Mouse (Mus musculus) cerebellum, adult 18-20 months (tissue): Measurements from ENCODE around the gene Agpat4.

ENCODE experiments used
- DNase-seq, 2 experiments: peaks; one replicate each; pipeline ENCODE4 v3.0.0; 2021

Gene Agpat4

GRCm38 (mm10) chr17:12160984-12161764, 42.7 kb downstream of the Agpat4 start:
- DNase-seq = no peak

DNA sequence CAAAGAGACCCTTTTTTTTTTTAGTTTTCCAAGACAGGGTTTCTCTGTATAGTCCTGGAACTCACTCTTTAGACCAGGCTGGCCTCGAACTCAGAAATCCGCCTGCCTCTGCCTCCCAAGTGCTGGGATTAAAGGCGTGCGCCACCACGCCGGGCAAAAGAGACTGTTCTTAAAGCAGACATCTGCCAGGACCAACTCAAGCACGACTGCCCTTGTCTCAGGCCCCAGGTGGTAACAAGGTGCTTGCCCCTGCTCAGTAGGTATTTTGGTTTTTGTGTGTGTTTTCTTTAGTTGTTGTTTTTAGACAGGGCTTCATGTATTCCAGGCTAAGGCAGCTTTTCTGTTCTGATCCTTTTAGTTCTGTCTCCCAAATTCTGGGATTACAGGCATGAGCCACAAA, 43.4 kb downstream of the Agpat4 start:
- DNase-seq = no peak

GRCm38 (mm10) chr17:12162824-12163223, 44.3 kb downstream of the Agpat4 start:
- no peak for DNase-seq

GRCm38 (mm10) chr17:12163403-12163802, 44.9 kb downstream of the Agpat4 start:
- no peak for DNase-seq

GRCm38 (mm10) chr17:12163903-12164302, 45.4 kb downstream of the Agpat4 start:
- DNase-seq = no peak

- no peak for DNase-seq
Observed at GRCm38 (mm10) chr17:12164507-12164906, 46.0 kb downstream of the Agpat4 start.

GRCm38 (mm10) chr17:12165009-12165695, 46.6 kb downstream of the Agpat4 start:
- no peak for DNase-seq

- DNase-seq = no peak
Observed at GRCm38 (mm10) chr17:12165701-12166100, 47.2 kb downstream of the Agpat4 start.

- peak; percentile 35 for DNase-seq
Observed at GRCm38 (mm10) chr17:12168536-12168935, 50.0 kb downstream of the Agpat4 start.

DNA sequence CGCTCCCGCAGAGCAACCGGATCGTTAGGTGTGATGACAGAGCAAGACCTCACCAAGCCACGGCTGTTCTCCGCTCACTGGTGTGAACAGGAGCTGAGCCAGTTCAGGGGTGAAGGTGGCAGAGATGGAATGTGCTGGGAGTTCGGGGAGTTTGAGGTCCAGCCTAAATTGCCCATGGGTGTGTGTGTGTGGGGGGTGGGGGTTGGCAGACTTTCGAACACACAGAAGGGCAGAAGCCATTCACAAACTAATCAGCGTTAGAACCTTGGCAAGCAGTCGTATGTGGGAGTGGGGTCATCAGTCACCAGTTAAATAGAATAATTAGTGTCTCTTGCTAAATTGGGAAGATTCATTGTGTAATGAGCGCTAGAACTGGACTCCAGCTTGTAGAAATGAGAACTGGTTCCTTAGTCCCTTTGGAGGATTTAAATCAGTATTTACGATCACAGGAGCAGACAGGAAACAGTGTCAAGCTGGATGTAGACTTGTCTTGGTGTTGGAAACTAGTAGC, 50.9 kb downstream of the Agpat4 start:
- DNase-seq = no peak

- DNase-seq = no peak
Observed at GRCm38 (mm10) chr17:12170791-12171497, 52.4 kb downstream of the Agpat4 start.

DNA sequence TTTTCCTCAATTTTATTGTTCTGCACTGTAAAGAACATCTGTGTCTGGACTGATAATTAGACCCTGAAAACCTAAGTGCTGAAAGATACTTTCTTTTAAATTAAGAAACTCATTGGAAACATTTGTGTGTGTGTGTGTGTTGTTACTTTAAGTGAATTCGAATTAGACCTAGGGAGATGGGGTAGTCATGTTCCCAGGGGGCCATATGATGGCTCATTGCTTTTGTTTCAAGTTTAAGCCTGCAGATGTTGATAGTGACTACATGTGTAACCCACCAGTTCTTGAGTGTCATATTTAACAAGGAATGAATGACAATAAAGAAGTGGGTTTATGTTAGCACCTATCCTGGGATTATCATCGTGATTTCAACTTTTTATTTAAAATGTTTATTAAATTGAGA, 53.2 kb downstream of the Agpat4 start:
- no peak for DNase-seq

GRCm38 (mm10) chr17:12174221-12174620, 55.7 kb downstream of the Agpat4 start:
- DNase-seq = no peak

DNA sequence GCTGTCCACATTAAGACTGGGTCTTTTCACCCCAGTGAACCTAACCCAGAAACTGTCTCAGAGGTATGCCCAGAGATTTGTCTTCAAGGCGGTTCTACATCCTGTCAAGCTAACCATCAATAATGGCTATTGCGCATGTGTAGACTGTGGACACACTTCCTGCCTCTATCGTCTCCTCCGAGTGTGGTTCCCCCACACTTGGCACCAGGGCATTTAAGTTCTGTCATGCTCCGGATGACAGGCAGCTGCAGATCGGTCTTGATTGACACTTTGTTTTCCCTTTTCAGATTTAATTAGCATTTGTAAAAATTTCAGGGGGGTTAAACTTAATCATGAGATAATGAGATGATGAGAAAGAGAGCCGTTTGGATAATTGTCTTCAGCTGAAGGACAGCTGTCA, 56.4 kb downstream of the Agpat4 start:
- no peak for DNase-seq

- no peak for DNase-seq
Observed at GRCm38 (mm10) chr17:12175626-12176025, 57.1 kb downstream of the Agpat4 start.

- no peak for DNase-seq
Observed at GRCm38 (mm10) chr17:12179339-12179738, 60.8 kb downstream of the Agpat4 start.

GRCm38 (mm10) chr17:12179766-12180165, 61.3 kb downstream of the Agpat4 start:
- DNase-seq = no peak

GRCm38 (mm10) chr17:12182702-12183485, 64.4 kb downstream of the Agpat4 start:
- no peak for DNase-seq

DNA sequence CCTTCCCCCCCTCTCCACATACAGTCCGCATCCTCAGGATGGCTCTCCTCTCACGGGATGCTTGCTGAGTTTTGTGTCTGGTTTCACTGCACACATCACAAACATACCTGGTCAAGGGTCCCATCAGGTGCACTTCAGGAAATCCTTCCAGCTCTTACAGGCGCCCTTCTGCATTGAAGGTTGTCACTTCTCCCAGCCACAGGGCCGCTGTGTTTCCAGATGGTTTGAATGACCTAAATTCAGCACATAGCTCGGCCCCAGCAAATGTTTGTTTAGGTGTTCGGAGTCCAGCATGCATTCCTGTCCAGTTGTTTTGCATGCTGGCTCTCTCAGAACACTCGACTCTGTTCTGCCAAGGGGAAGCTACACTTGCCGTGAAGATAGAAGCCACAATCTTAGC, 65.8 kb downstream of the Agpat4 start:
- DNase-seq = no peak

GRCm38 (mm10) chr17:12185855-12186254, 67.4 kb downstream of the Agpat4 start:
- no peak for DNase-seq

GRCm38 (mm10) chr17:12186341-12186740, 67.8 kb downstream of the Agpat4 start:
- DNase-seq = no peak

DNA sequence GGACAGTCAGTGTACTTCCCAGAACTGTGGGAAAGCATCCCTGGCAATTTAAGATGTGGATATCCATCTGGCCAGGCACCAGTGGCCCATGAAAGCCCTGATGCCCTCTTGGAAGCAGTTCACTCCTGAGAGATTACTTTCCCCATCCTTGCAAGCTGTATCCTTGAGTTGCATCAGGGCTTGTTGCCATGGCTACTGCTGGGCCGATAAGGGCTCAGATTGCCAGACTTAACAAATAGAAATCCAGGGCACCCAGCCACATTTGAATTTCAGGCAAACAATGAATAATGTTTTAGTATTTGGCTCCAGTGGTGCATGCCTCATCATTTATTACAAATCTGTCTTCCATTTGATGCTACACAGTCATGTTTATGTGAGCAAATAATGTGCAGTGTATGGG, 69.3 kb downstream of the Agpat4 start:
- peak in 1 of 2 experiments; percentile 17 for DNase-seq

- DNase-seq = no peak
Observed at GRCm38 (mm10) chr17:12195137-12195536, 76.6 kb downstream of the Agpat4 start.
